Comparison of ENCODE assay signal across 15 mouse cellular contexts in the genomic region with DNA sequence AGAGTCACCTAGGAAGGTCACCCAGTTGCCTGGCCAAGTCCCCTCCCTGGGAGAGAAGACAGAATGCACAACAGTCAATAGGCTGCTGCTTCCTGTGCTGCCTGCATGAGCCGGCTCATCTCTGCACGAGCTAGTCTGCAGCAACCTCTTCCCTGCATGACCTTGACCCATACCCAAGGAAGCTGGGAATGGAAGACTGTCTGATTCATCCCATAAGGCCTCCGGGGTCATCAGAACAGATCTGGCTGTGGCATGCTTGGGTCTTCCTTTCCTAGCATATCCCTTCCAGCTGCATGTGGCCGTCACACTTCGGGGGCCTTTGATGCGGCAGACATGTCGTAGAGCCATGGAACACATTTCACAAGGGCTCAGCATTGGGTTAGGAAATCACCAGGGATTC. TPM values are rescaled to one million over a fixed set of nuclear protein-coding genes. Genes with fewer than 3 reads are reported as not detected.
"Had no signal": no experiment of that assay in that cellular context is flagged by ENCODE, and none has a peak within 500 bp of the region (broad histone marks: within the 10 kb centered on the region; RNA-seq: fewer than 3 reads in every experiment).

No protein-coding gene starts in this region.

- DNase-seq: gastrocnemius, postnatal 14 days; gastrocnemius, postnatal 36 days; heart, adult 11 months; heart, adult 2 months; heart, postnatal 14 days; heart, postnatal 36 days; kidney, adult 11 months; kidney, adult 2 months; kidney, adult 9 months; kidney, postnatal 14 days; kidney, postnatal 36 days; layer of hippocampus, adult 9-11 months; layer of hippocampus, postnatal 36 days; left cerebral cortex, postnatal 4 days had no signal

RNA-seq across cellular contexts. Expression of gene Chrna4, which starts 8.2 kb away (rescaled TPM):
- total RNA-seq: heart, adult 2 months; heart, postnatal 36 days; hematopoietic stem cell, adult 5-6 weeks had no signal
